Mouse (Mus musculus): ENCODE data around the gene Rbm20. TPM values are rescaled to one million over a fixed set of nuclear protein-coding genes. Genes with fewer than 3 reads are reported as not detected.
"Not testable (repeated sequence)": the region's sequence is repeated elsewhere in the genome, so short reads cannot be mapped to it uniquely, and the experiment has no call there.

Rbm20 gene
- polyA plus RNA-seq, 1 experiment, result 6.5 TPM

- no peak overlapping the region for H3K9ac ChIP-seq (ENCODE audit: low read depth, poor library complexity, severe bottlenecking)
- H3K4me1 ChIP-seq (ENCODE audit: control insufficient read depth, insufficient read depth, low read length), result no peaks in the 10 kb centered on the region
- no peak overlapping the region for H3K27ac ChIP-seq (ENCODE audit: insufficient read depth, low read length)
- H3K9me3 ChIP-seq (replicated peaks; ENCODE audit: control insufficient read depth, insufficient read depth, low read length, poor library complexity, severe bottlenecking), result no peaks in the 10 kb centered on the region
- H3K4me3 ChIP-seq (ENCODE audit: low read depth, low read length), result no peak overlapping the region
- H3K36me3 ChIP-seq (ENCODE audit: control insufficient read depth, insufficient read depth, low read length, poor library complexity, severe bottlenecking), result peaks cover 21% of the 10 kb centered on the region
- no peak for TF ChIP-seq EP300 (IDR thresholded peaks at IDR 0.05; ENCODE audit: insufficient read depth, low read depth, low read length)
- peak; percentile 63 for TF ChIP-seq CTCF (IDR thresholded peaks at IDR 0.05; ENCODE audit: low read depth, low read length)
- no peak for TF ChIP-seq POLR2A (IDR thresholded peaks at IDR 0.05; ENCODE audit: insufficient read depth, low read length)
- no peaks in the 10 kb centered on the region for H3K27me3 ChIP-seq (ENCODE audit: control insufficient read depth, insufficient read depth, low read length, poor library complexity, severe bottlenecking)
Observed at GRCm38 (mm10) chr19:53648802-53649236, 28.3 kb upstream of the Rbm20 start.

DNA sequence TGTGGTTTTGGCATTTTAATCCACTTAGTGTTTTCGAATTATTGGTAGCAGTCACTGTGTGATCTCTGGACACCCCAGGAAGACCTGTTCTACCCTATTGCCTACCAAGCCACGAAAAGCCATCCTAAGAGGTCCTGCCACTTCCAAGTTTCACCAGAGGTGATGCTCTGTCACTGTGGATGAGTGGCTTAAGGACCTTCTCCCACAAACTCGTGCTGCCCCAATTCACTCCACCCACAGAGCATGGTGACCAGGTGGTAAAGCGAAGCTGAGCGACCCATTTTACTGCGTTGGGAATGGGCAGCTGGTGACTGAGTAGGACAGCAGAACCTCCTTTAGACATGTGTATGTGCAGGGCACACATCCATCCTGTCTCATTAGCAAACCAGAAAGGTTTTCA is 27.7 kb upstream of the Rbm20 start:
- Histone ChIP-seq H3K4me3 (ENCODE audit: low read depth, low read length) (no peak overlapping the region), H3K36me3 (ENCODE audit: control insufficient read depth, insufficient read depth, low read length, poor library complexity, severe bottlenecking) (peaks cover 18% of the 10 kb centered on the region), H3K9ac (ENCODE audit: low read depth, poor library complexity, severe bottlenecking) (no peak overlapping the region), H3K27ac (ENCODE audit: insufficient read depth, low read length) (no peak overlapping the region), H3K9me3 (replicated peaks; ENCODE audit: control insufficient read depth, insufficient read depth, low read length, poor library complexity, severe bottlenecking) (no peaks in the 10 kb centered on the region), H3K4me1 (ENCODE audit: control insufficient read depth, insufficient read depth, low read length) (no peaks in the 10 kb centered on the region), H3K27me3 (ENCODE audit: control insufficient read depth, insufficient read depth, low read length, poor library complexity, severe bottlenecking) (no peaks in the 10 kb centered on the region)
- TF ChIP-seq CTCF (IDR thresholded peaks at IDR 0.05; ENCODE audit: low read depth, low read length), result no peak
- TF ChIP-seq EP300 (IDR thresholded peaks at IDR 0.05; ENCODE audit: insufficient read depth, low read depth, low read length), result no peak
- no peak for TF ChIP-seq POLR2A (IDR thresholded peaks at IDR 0.05; ENCODE audit: insufficient read depth, low read length)

DNA sequence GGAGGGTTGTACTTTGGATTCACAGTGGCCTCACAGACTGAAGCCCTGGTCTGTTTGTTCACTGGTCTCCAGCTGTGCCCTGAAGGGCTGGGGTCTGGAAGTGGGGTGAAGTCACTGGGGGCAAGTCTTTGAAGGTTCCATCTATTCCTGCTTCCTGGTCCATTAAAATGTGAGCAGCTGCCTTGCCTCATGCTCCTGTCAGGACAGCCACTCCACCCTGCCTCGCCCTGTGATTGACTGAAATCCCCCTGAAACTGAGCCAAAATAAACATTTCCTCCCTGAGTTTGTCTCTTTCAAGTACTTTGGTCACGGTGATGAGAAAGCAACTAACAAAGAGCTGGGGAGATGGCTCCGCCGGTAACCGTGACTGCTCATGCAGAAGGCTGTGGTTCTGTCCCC is 27.3 kb upstream of the Rbm20 start:
- Histone ChIP-seq H3K4me3 (ENCODE audit: low read depth, low read length) (no peak overlapping the region), H3K9ac (ENCODE audit: low read depth, poor library complexity, severe bottlenecking) (no peak overlapping the region)

GRCm38 (mm10) chr19:53650921-53651320 is 26.2 kb upstream of the Rbm20 start:
- no peak overlapping the region for H3K27ac ChIP-seq (ENCODE audit: insufficient read depth, low read length)
- H3K9ac ChIP-seq (ENCODE audit: low read depth, poor library complexity, severe bottlenecking), result no peak overlapping the region
- no peak overlapping the region for H3K4me3 ChIP-seq (ENCODE audit: low read depth, low read length)
- H3K4me1 ChIP-seq (ENCODE audit: control insufficient read depth, insufficient read depth, low read length), result no peaks in the 10 kb centered on the region
- TF ChIP-seq CTCF (IDR thresholded peaks at IDR 0.05; ENCODE audit: low read depth, low read length) (no peak), POLR2A (IDR thresholded peaks at IDR 0.05; ENCODE audit: insufficient read depth, low read length) (no peak), EP300 (IDR thresholded peaks at IDR 0.05; ENCODE audit: insufficient read depth, low read depth, low read length) (no peak)
- H3K36me3 ChIP-seq (ENCODE audit: control insufficient read depth, insufficient read depth, low read length, poor library complexity, severe bottlenecking), result peaks cover 7% of the 10 kb centered on the region; the same call in 1 of the 2 replicates
- no peaks in the 10 kb centered on the region for H3K9me3 ChIP-seq (replicated peaks; ENCODE audit: control insufficient read depth, insufficient read depth, low read length, poor library complexity, severe bottlenecking)
- H3K27me3 ChIP-seq (ENCODE audit: control insufficient read depth, insufficient read depth, low read length, poor library complexity, severe bottlenecking), result no peaks in the 10 kb centered on the region

More for the DNA sequence above, 27.3 kb upstream of the Rbm20 start:
- no peak for TF ChIP-seq CTCF (IDR thresholded peaks at IDR 0.05; ENCODE audit: low read depth, low read length)
- no peak for TF ChIP-seq EP300 (IDR thresholded peaks at IDR 0.05; ENCODE audit: insufficient read depth, low read depth, low read length)
- TF ChIP-seq POLR2A (IDR thresholded peaks at IDR 0.05; ENCODE audit: insufficient read depth, low read length), result no peak
- Histone ChIP-seq H3K27ac (ENCODE audit: insufficient read depth, low read length) (no peak overlapping the region), H3K27me3 (ENCODE audit: control insufficient read depth, insufficient read depth, low read length, poor library complexity, severe bottlenecking) (no peaks in the 10 kb centered on the region), H3K36me3 (ENCODE audit: control insufficient read depth, insufficient read depth, low read length, poor library complexity, severe bottlenecking) (peaks cover 16% of the 10 kb centered on the region), H3K4me1 (ENCODE audit: control insufficient read depth, insufficient read depth, low read length) (no peaks in the 10 kb centered on the region), H3K9me3 (replicated peaks; ENCODE audit: control insufficient read depth, insufficient read depth, low read length, poor library complexity, severe bottlenecking) (no peaks in the 10 kb centered on the region)

- H3K27ac ChIP-seq (ENCODE audit: insufficient read depth, low read length), result no peak overlapping the region
- no peak overlapping the region for H3K4me3 ChIP-seq (ENCODE audit: low read depth, low read length)
- no peaks in the 10 kb centered on the region for H3K9me3 ChIP-seq (replicated peaks; ENCODE audit: control insufficient read depth, insufficient read depth, low read length, poor library complexity, severe bottlenecking)
- H3K9ac ChIP-seq (ENCODE audit: low read depth, poor library complexity, severe bottlenecking), result no peak overlapping the region
- no peaks in the 10 kb centered on the region for H3K27me3 ChIP-seq (ENCODE audit: control insufficient read depth, insufficient read depth, low read length, poor library complexity, severe bottlenecking)
- no peaks in the 10 kb centered on the region for H3K36me3 ChIP-seq (ENCODE audit: control insufficient read depth, insufficient read depth, low read length, poor library complexity, severe bottlenecking)
- H3K4me1 ChIP-seq (ENCODE audit: control insufficient read depth, insufficient read depth, low read length), result no peaks in the 10 kb centered on the region
- TF ChIP-seq CTCF (IDR thresholded peaks at IDR 0.05; ENCODE audit: low read depth, low read length) (no peak), POLR2A (IDR thresholded peaks at IDR 0.05; ENCODE audit: insufficient read depth, low read length) (no peak), EP300 (IDR thresholded peaks at IDR 0.05; ENCODE audit: insufficient read depth, low read depth, low read length) (no peak)
Observed at GRCm38 (mm10) chr19:53652267-53652666, 24.8 kb upstream of the Rbm20 start.

- Histone ChIP-seq H3K27me3 (ENCODE audit: control insufficient read depth, insufficient read depth, low read length, poor library complexity, severe bottlenecking) (no peaks in the 10 kb centered on the region), H3K9ac (ENCODE audit: low read depth, poor library complexity, severe bottlenecking) (peak overlapping the region; percentile 17; the same call in 1 of the 2 replicates), H3K4me1 (ENCODE audit: control insufficient read depth, insufficient read depth, low read length) (no peaks in the 10 kb centered on the region), H3K36me3 (ENCODE audit: control insufficient read depth, insufficient read depth, low read length, poor library complexity, severe bottlenecking) (no peaks in the 10 kb centered on the region), H3K9me3 (replicated peaks; ENCODE audit: control insufficient read depth, insufficient read depth, low read length, poor library complexity, severe bottlenecking) (no peaks in the 10 kb centered on the region), H3K27ac (ENCODE audit: insufficient read depth, low read length) (no peak overlapping the region), H3K4me3 (ENCODE audit: low read depth, low read length) (no peak overlapping the region)
- TF ChIP-seq EP300 (IDR thresholded peaks at IDR 0.05; ENCODE audit: insufficient read depth, low read depth, low read length) (no peak), CTCF (IDR thresholded peaks at IDR 0.05; ENCODE audit: low read depth, low read length) (no peak), POLR2A (IDR thresholded peaks at IDR 0.05; ENCODE audit: insufficient read depth, low read length) (no peak)
Observed at GRCm38 (mm10) chr19:53653624-53654467, 23.3 kb upstream of the Rbm20 start.

DNA sequence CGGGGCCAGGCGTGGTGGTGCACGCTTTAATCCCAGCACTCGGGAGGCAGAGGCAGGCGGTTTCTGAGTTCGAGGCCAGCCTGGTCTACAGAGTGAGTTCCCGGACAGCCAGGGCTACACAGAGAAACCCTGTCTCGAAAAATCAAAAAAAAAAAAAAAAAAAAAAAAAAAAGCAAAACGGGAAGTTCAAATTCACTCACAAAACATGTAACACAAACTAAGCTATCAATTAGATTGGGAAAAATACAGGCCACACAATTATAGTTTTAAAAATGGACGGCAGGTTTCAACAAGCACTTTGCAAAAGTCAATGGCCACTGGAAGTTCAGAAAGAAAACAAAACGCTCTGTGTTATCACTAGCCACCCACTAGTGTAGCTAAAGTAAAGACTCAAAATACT is 20.7 kb upstream of the Rbm20 start:
- not testable (repeated sequence) for H3K4me1 ChIP-seq (ENCODE audit: control insufficient read depth, insufficient read depth, low read length); H3K27ac ChIP-seq (ENCODE audit: insufficient read depth, low read length); H3K27me3 ChIP-seq (ENCODE audit: control insufficient read depth, insufficient read depth, low read length, poor library complexity, severe bottlenecking); H3K9me3 ChIP-seq (replicated peaks; ENCODE audit: control insufficient read depth, insufficient read depth, low read length, poor library complexity, severe bottlenecking); H3K36me3 ChIP-seq (ENCODE audit: control insufficient read depth, insufficient read depth, low read length, poor library complexity, severe bottlenecking); H3K4me3 ChIP-seq (ENCODE audit: low read depth, low read length); H3K9ac ChIP-seq (ENCODE audit: low read depth, poor library complexity, severe bottlenecking)
